Mouse (Mus musculus) kidney, postnatal 0 days (tissue): ENCODE measurements around the gene Camsap1. TPM values are rescaled to one million over a fixed set of nuclear protein-coding genes. Genes with fewer than 3 reads are reported as not detected.

Experiments used
- ATAC-seq: fragments of 200-750 bp; cut with Nextera tagmentation; replicated peaks from 2 replicates; pipeline ENCODE4 v1.8.0; 2017; ENCODE audit warnings: low read depth, moderate number of reproducible peaks, moderate TSS enrichment, moderate library complexity; ENCODE audit not compliant: low FRiP score
- DNase-seq: peaks from one replicate; pipeline ENCODE4 v3.0.0-alpha.2; 2016; ENCODE audit warnings: low spot score
- H3K27ac ChIP-seq: fragments of 300-500 bp; sonication (generic); 2 replicates; pipeline ENCODE4 v1.5.1; 2014; ENCODE audit warnings: mild to moderate bottlenecking
- H3K27me3 ChIP-seq: fragments of 300-500 bp; sonication (generic); 2 replicates; pipeline ENCODE4 v1.6.1; 2014; ENCODE audit warnings: low read length, mixed read lengths; ENCODE audit not compliant: insufficient read depth
- H3K36me3 ChIP-seq: fragments of 300-500 bp; sonication (generic); 2 replicates; pipeline ENCODE4 v1.6.1; 2014; ENCODE audit warnings: low read length, mixed read lengths; ENCODE audit not compliant: insufficient read depth
- H3K4me1 ChIP-seq: fragments of 300-500 bp; sonication (generic); replicated peaks from 2 replicates; pipeline ENCODE4 v1.6.1; 2014; ENCODE audit warnings: antibody characterized with exemption, low read length, mixed read lengths; ENCODE audit not compliant: insufficient read depth
- H3K4me2 ChIP-seq: fragments of 300-500 bp; sonication (generic); 2 replicates; pipeline ENCODE4 v1.6.1; 2014; ENCODE audit warnings: mild to moderate bottlenecking, low read length, moderate library complexity, mixed read lengths
- H3K4me3 ChIP-seq: fragments of 300-500 bp; sonication (generic); replicated peaks from 2 replicates; pipeline ENCODE4 v1.5.1; 2014; ENCODE audit warnings: low read depth, low read length
- H3K9ac ChIP-seq: fragments of 300-500 bp; sonication (generic); 2 replicates; pipeline ENCODE4 v1.6.1; 2014; ENCODE audit warnings: low read depth, low read length
- H3K9me3 ChIP-seq: fragments of 300-500 bp; sonication (generic); replicated peaks from 2 replicates; pipeline ENCODE4 v1.6.1; 2016; ENCODE audit warnings: low read length, inconsistent platforms, mixed read lengths
- CTCF ChIP-seq: IDR thresholded peaks from 2 replicates; pipeline ENCODE4 v1.5.1; 2016; ENCODE audit warnings: antibody characterized with exemption, low read depth, mild to moderate bottlenecking, moderate library complexity
- whole genome bisulfite sequencing: fragments of 180-500 bp; shearing (Covaris S2); extraction: QIAGEN DNeasy Blood & Tissue Kit; methylation state at CpG from one replicate; pipeline ENCODE4 v1.1.7; 2014; 5-methylcytosine and 5-hydroxymethylcytosine counted together
- polyA plus RNA-seq: library from polyadenylated mRNA; unstranded; fragments of >200 nt; fragmentation: Nextera tagmentation; extraction: Ambion mirVana; gene quantifications from 2 replicates; pipeline ENCODE4 v1.2.1, GENCODE M21; 2015

The Camsap1 gene
- polyA plus RNA-seq, 1 experiment from 2014 or later = 9.1 TPM

GRCm38 (mm10) chr2:26002001-26002400 is 18.9 kb upstream of the Camsap1 start:
- ATAC-seq (no peak), DNase-seq (no peak)
- Histone ChIP-seq H3K4me3 (no peak overlapping the region), H3K4me2 (no peak overlapping the region), H3K9me3 (no peaks in the 10 kb centered on the region), H3K27me3 (no peaks in the 10 kb centered on the region), H3K4me1 (no peaks in the 10 kb centered on the region), H3K27ac (no peak overlapping the region), H3K36me3 (peaks cover 66% of the 10 kb centered on the region), H3K9ac (no peak overlapping the region)
- TF ChIP-seq CTCF = no peak
- WGBS = 83% methylated on average over 2 of the region's 2 CpGs

GRCm38 (mm10) chr2:26001136-26001535 is 18.1 kb upstream of the Camsap1 start:
- no peak for TF ChIP-seq CTCF
- no peaks in the 10 kb centered on the region for H3K9me3 ChIP-seq
- no peaks in the 10 kb centered on the region for H3K4me1 ChIP-seq
- no peak overlapping the region for H3K27ac ChIP-seq
- H3K36me3 ChIP-seq = peaks cover 61% of the 10 kb centered on the region
- H3K27me3 ChIP-seq = no peaks in the 10 kb centered on the region
- no peak for ATAC-seq
- no peak overlapping the region for H3K4me3 ChIP-seq
- H3K9ac ChIP-seq = no peak overlapping the region
- DNase-seq = no peak
- no peak overlapping the region for H3K4me2 ChIP-seq
- 94% methylated on average over 5 of the region's 5 CpGs for WGBS

GRCm38 (mm10) chr2:25997716-25998115 is 14.6 kb upstream of the Camsap1 start:
- H3K27me3 ChIP-seq = no peaks in the 10 kb centered on the region
- no peak for DNase-seq
- H3K4me1 ChIP-seq = no peaks in the 10 kb centered on the region
- H3K27ac ChIP-seq = no peak overlapping the region
- H3K4me3 ChIP-seq = no peak overlapping the region
- WGBS = 85% methylated on average over 3 of the region's 3 CpGs
- H3K36me3 ChIP-seq = peaks cover 45% of the 10 kb centered on the region
- H3K9me3 ChIP-seq = no peaks in the 10 kb centered on the region
- no peak for TF ChIP-seq CTCF
- no peak overlapping the region for H3K4me2 ChIP-seq
- H3K9ac ChIP-seq = no peak overlapping the region
- no peak for ATAC-seq

GRCm38 (mm10) chr2:25994791-25995190 is 11.7 kb upstream of the Camsap1 start:
- Histone ChIP-seq H3K4me2 (no peak overlapping the region), H3K36me3 (peaks cover 24% of the 10 kb centered on the region), H3K27me3 (no peaks in the 10 kb centered on the region), H3K4me3 (no peak overlapping the region), H3K27ac (no peak overlapping the region), H3K9me3 (no peaks in the 10 kb centered on the region), H3K4me1 (no peaks in the 10 kb centered on the region), H3K9ac (no peak overlapping the region)
- WGBS = 80% methylated on average over 3 of the region's 3 CpGs
- no peak for DNase-seq
- TF ChIP-seq CTCF = no peak
- no peak for ATAC-seq

GRCm38 (mm10) chr2:25992285-25992684 is 9.2 kb upstream of the Camsap1 start:
- H3K9ac ChIP-seq = no peak overlapping the region
- 64% methylated on average over 2 of the region's 2 CpGs for WGBS
- no peak overlapping the region for H3K4me3 ChIP-seq
- DNase-seq (no peak), ATAC-seq (no peak)
- no peak overlapping the region for H3K27ac ChIP-seq
- no peaks in the 10 kb centered on the region for H3K27me3 ChIP-seq
- no peaks in the 10 kb centered on the region; the same call in 1 of the 2 replicates for H3K36me3 ChIP-seq
- no peaks in the 10 kb centered on the region for H3K4me1 ChIP-seq
- TF ChIP-seq CTCF = no peak
- H3K4me2 ChIP-seq = no peak overlapping the region
- H3K9me3 ChIP-seq = no peaks in the 10 kb centered on the region

- no peak for ATAC-seq
- no peak for TF ChIP-seq CTCF
These were observed 6.6 kb upstream of the Camsap1 start for GRCm38 (mm10) chr2:25989651-25990050.

GRCm38 (mm10) chr2:25987817-25988216 is 4.7 kb upstream of the Camsap1 start:
- Histone ChIP-seq H3K27ac (no peak overlapping the region), H3K9me3 (no peaks in the 10 kb centered on the region), H3K4me2 (no peak overlapping the region), H3K36me3 (no peaks in the 10 kb centered on the region), H3K9ac (no peak overlapping the region), H3K4me1 (peaks cover 3% of the 10 kb centered on the region; the same call in 1 of the 2 replicates), H3K4me3 (no peak overlapping the region), H3K27me3 (no peaks in the 10 kb centered on the region)
- no peak for DNase-seq
- no peak for ATAC-seq
- WGBS = 86% methylated on average over 6 of the region's 6 CpGs
- no peak for TF ChIP-seq CTCF

More at GRCm38 (mm10) chr2:25989651-25990050, 6.6 kb upstream of the Camsap1 start:
- 76% methylated on average over 1 of the region's 1 CpGs for whole genome bisulfite sequencing
- no peak overlapping the region for H3K4me2 ChIP-seq
- no peak overlapping the region for H3K9ac ChIP-seq
- H3K4me1 ChIP-seq = no peaks in the 10 kb centered on the region
- no peak overlapping the region for H3K4me3 ChIP-seq
- H3K9me3 ChIP-seq = no peaks in the 10 kb centered on the region
- no peak overlapping the region for H3K27ac ChIP-seq
- DNase-seq = no peak
- no peaks in the 10 kb centered on the region for H3K36me3 ChIP-seq
- no peaks in the 10 kb centered on the region for H3K27me3 ChIP-seq
